Mouse (Mus musculus) embryonic facial prominence, embryonic 14.5 days (tissue): ENCODE measurements around the gene Supt4a. TPM values are rescaled to one million over a fixed set of nuclear protein-coding genes. Genes with fewer than 3 reads are reported as not detected.

Experiments used
- ATAC-seq: fragments of 200-750 bp; cut with Nextera tagmentation; 2 replicates; pipeline ENCODE4 v1.8.0; 2017; ENCODE audit warnings: low read depth, moderate number of reproducible peaks, moderate TSS enrichment
- DNase-seq: peaks from one replicate; pipeline ENCODE4 v3.0.0-alpha.2; 2015; ENCODE audit warnings: low spot score
- H3K27ac ChIP-seq: fragments of 300-500 bp; sonication (generic); replicated peaks from 2 replicates; pipeline ENCODE4 v1.5.1; 2014; ENCODE audit warnings: low read depth, mild to moderate bottlenecking, low read length, moderate library complexity
- H3K27me3 ChIP-seq: fragments of 300-500 bp; sonication (generic); replicated peaks from 2 replicates; pipeline ENCODE4 v1.6.1; 2014; ENCODE audit warnings: low read length; ENCODE audit not compliant: control insufficient read depth, insufficient read depth
- H3K36me3 ChIP-seq: fragments of 300-500 bp; sonication (generic); 2 replicates; pipeline ENCODE4 v1.6.1; 2014; ENCODE audit warnings: low read length, mixed read lengths; ENCODE audit not compliant: control insufficient read depth, insufficient read depth
- H3K4me1 ChIP-seq: fragments of 300-500 bp; sonication (generic); 2 replicates; pipeline ENCODE4 v1.6.1; 2014; ENCODE audit warnings: antibody characterized with exemption, low read length; ENCODE audit not compliant: control insufficient read depth, insufficient read depth
- H3K4me2 ChIP-seq: fragments of 300-500 bp; sonication (generic); 2 replicates; pipeline ENCODE4 v1.6.1; 2014; ENCODE audit warnings: low read depth, mild to moderate bottlenecking, low read length, moderate library complexity, mixed read lengths
- H3K4me3 ChIP-seq: fragments of 300-500 bp; sonication (generic); 2 replicates; pipeline ENCODE4 v1.5.1; 2014; ENCODE audit warnings: low read depth, mild to moderate bottlenecking, low read length
- H3K9ac ChIP-seq: fragments of 300-500 bp; sonication (generic); 2 replicates; pipeline ENCODE4 v1.6.1; 2014; ENCODE audit warnings: low read depth, mild to moderate bottlenecking, low read length, moderate library complexity, mixed read lengths
- H3K9me3 ChIP-seq: fragments of 300-500 bp; sonication (generic); 2 replicates; pipeline ENCODE4 v1.6.1; 2016; ENCODE audit warnings: low read length; ENCODE audit not compliant: control insufficient read depth
- WGBS: fragments of 180-500 bp; shearing (Covaris S2); extraction: QIAGEN DNeasy Blood & Tissue Kit; methylation state at CpG from one replicate; pipeline ENCODE4 v1.1.7; 2014; 5-methylcytosine and 5-hydroxymethylcytosine counted together
- polyA plus RNA-seq: library from polyadenylated mRNA; unstranded; fragments of >200 nt; fragmentation: Nextera tagmentation; extraction: Ambion mirVana; gene quantifications from 2 replicates; pipeline ENCODE4 v1.2.1, GENCODE M21; 2014

The Supt4a gene
- polyA plus RNA-seq, 1 experiment from 2014 or later: 146 TPM

DNA sequence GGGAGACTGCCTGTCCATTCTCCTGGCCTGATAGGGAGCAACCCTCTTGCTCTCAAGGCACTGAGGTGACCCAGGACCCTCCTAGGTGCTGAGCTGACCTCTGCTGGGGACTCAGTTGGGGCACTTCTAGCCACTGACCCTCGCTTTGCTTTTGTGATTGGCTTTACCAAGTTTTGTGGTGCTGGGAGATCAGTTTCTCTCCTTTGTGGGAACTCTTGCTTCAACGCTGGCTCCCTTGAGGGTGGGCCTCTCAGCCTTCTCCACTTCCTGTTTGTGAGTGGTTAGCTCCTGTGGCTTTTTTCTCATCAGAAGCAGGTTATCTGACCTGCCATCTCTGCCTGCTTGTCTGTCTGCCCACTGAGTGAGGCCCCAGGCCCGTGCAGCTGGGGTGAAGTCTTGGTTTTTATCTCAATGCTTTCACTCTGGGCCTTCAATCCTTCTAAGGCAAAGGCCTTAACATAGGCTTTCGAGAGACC is 14.2 kb downstream of the Supt4a start:
- Histone ChIP-seq H3K27ac (no peak overlapping the region), H3K4me3 (no peak overlapping the region), H3K4me1 (no peaks in the 10 kb centered on the region), H3K27me3 (no peaks in the 10 kb centered on the region), H3K36me3 (no peaks in the 10 kb centered on the region), H3K4me2 (no peak overlapping the region), H3K9me3 (no peaks in the 10 kb centered on the region), H3K9ac (no peak overlapping the region)
- ATAC-seq (no peak), DNase-seq (no peak)
- WGBS: 62% methylated on average over 4 of the region's 4 CpGs

DNA sequence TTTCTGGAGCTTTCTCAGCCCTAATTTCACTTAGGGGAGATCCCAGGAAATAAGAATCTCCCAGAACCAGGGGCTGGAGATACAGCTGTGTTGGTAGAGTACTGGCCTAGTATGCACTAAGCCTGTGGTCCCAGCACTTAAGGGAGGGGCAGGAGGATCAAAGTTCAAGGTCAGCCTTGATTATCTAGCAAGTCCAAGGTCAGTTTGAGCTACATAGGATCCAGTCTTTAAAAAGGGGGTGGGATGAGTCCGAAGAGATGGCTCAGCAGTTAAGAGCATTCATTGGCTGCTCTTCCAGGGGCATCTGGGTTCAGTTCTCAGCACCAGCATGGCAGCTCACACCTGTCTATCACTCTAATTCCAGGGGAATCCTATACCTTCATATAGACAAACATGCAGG is 15.0 kb downstream of the Supt4a start:
- Histone ChIP-seq H3K4me3 (no peak overlapping the region), H3K36me3 (no peaks in the 10 kb centered on the region), H3K4me2 (no peak overlapping the region), H3K27me3 (no peaks in the 10 kb centered on the region), H3K27ac (no peak overlapping the region), H3K4me1 (no peaks in the 10 kb centered on the region), H3K9ac (no peak overlapping the region), H3K9me3 (no peaks in the 10 kb centered on the region)
- WGBS: 78% methylated on average over 1 of the region's 1 CpGs
- DNase-seq (no peak), ATAC-seq (no peak)

DNA sequence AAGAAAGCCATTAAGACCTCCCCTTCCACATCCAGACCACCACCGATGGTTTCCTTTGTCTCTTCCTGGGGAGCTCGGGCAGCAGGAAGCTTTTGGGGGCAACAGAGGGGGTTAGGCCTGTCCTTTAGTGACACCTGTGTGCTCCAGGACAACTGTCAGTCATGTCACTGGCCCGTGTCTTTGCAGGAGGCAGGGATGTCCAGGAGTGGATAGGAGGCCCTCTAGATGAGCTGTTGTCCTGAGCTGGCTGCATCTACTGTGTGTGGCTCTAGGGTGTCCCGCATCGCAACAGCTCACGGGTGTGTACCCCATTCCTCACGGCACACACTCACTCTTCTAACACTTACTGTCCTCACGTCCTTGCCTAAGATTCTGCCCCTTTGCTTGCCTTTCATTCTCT is 15.9 kb downstream of the Supt4a start:
- H3K9ac ChIP-seq: no peak overlapping the region
- H3K27ac ChIP-seq: no peak overlapping the region
- no peak overlapping the region for H3K4me2 ChIP-seq
- H3K4me3 ChIP-seq: no peak overlapping the region
- H3K36me3 ChIP-seq: no peaks in the 10 kb centered on the region
- DNase-seq (no peak), ATAC-seq (no peak)
- no peaks in the 10 kb centered on the region for H3K4me1 ChIP-seq
- H3K9me3 ChIP-seq: no peaks in the 10 kb centered on the region
- H3K27me3 ChIP-seq: no peaks in the 10 kb centered on the region; the same call in 1 of the 2 replicates
- WGBS: 78% methylated on average over 8 of the region's 8 CpGs

DNA sequence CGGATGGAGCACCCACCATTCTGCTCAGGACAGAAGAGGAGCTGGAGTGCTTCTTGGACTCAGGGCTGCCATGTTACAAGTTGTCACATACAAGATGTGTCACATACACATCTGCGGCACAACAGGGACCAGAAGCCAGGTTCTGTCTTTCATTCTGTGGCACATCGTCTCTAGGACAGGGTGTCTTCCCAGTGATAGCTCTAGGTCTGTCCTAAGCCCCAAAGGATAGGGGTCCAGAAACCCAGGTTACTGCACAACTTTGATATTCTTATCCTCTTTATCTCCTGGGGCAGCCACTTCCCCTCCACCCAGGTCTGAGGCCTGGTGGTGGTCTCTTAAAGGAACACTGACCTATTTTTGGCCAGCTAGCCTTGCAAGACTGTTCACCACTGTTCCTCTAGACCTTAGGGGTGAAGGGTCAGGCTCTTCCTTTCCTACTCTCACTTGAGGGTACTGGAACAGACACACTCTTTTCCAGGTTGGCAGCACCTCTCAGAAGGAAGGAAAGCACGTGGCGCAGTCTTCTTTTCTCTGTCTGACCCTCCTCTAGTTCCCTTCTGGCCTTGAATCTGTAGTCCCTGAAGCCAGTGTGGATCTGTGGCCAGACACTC is 16.6 kb downstream of the Supt4a start:
- no peaks in the 10 kb centered on the region; the same call in 1 of the 2 replicates for H3K27me3 ChIP-seq
- no peak overlapping the region for H3K4me2 ChIP-seq
- 88% methylated on average over 5 of the region's 5 CpGs for WGBS
- no peaks in the 10 kb centered on the region for H3K36me3 ChIP-seq
- no peak overlapping the region for H3K9ac ChIP-seq
- no peaks in the 10 kb centered on the region for H3K4me1 ChIP-seq
- ATAC-seq: no peak
- no peak overlapping the region for H3K27ac ChIP-seq
- no peak for DNase-seq
- H3K4me3 ChIP-seq: no peak overlapping the region
- H3K9me3 ChIP-seq: no peaks in the 10 kb centered on the region

DNA sequence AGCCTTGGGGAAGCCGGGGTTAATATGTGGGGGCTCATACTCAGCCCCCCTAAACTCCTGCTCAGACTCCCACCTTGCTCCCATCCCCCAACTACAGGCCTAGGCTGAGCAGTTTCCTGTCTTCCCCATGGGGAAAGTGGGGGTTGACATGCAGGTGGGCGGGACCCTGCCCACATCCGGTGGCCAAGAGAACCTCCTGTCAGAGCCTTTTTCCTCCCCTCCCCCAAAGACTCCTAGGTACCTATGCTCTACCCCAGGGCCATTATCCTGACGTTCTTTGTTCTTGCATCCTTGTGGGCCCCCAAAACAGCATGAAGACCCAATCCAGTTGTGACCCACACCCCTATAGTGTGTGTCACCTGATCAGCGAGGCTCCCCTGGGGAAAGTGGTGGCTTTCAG is 17.3 kb downstream of the Supt4a start:
- H3K4me2 ChIP-seq: no peak overlapping the region
- H3K27me3 ChIP-seq: peaks cover 4% of the 10 kb centered on the region
- H3K4me1 ChIP-seq: no peaks in the 10 kb centered on the region
- no peak overlapping the region for H3K27ac ChIP-seq
- H3K36me3 ChIP-seq: no peaks in the 10 kb centered on the region
- H3K4me3 ChIP-seq: no peak overlapping the region
- ATAC-seq: no peak
- 66% methylated on average over 5 of the region's 5 CpGs for WGBS
- H3K9ac ChIP-seq: no peak overlapping the region
- H3K9me3 ChIP-seq: no peaks in the 10 kb centered on the region
- no peak for DNase-seq

DNA sequence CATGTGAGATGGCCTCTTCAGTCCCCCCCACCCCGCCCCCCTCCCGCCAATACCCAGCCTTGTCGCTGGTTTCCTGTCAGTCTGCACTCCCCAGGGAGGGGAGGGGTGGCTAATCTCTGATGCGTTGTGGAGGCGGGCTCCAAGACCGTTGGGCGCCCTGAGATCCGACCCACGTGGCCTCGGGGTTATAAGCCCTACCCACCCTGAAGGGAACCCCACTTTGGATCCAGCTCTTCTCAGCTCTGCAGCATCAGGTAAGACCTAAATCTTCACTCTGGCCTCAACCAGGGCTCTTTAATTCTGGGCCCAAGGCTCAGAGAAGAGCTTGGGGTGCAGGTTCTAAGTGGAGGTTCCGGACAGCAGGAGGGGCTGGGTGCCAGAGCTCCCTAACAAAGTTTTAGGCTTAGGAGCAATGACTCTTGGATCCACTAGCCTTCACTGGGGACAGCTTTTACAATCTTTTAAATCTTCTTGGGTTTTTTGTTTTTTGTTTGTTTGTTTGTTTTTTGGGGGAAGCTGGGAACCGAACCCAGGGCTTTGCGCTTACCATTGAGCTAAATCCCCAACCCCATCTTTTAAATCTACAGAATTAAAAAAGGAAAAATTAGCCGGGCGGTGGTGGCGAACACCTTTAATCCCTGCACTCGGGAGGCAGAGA is 18.1 kb downstream of the Supt4a start:
- WGBS: 86% methylated on average over 14 of the region's 17 CpGs
- Histone ChIP-seq H3K4me3 (no peak overlapping the region), H3K9me3 (no peaks in the 10 kb centered on the region), H3K4me2 (no peak overlapping the region), H3K4me1 (no peaks in the 10 kb centered on the region), H3K27me3 (peaks cover 13% of the 10 kb centered on the region), H3K9ac (no peak overlapping the region), H3K36me3 (no peaks in the 10 kb centered on the region), H3K27ac (no peak overlapping the region)
- ATAC-seq (no peak), DNase-seq (no peak)

DNA sequence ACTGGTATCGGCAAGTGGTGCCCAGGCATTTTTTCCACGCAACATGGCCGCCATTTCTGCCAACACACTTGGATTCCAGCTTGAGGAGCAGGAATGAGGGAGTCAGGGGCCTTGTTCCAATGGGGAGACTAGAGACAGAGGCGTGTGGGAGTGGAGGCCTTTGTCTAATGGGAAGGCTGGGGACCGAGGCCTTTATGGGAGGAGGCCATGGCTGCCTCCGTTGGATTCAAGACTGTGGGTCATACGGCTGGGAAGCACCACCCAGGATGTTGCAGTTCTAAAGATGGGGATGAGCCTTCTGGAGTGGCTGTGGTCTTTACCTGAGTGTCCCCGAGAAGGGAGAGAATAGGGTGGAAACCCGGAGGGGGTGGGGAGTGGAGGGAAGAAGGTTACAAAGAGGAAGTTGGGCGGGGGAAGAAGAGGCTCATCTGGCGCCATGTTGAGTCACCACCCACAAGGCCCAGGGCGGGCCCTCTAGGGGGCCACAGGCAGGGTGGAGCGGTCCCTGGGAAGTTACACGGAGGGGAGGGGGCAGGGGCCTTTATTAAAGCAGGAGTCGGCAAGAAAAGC is 19.0 kb downstream of the Supt4a start:
- H3K27me3 ChIP-seq: peaks cover 21% of the 10 kb centered on the region
- H3K4me1 ChIP-seq: no peaks in the 10 kb centered on the region
- no peaks in the 10 kb centered on the region for H3K36me3 ChIP-seq
- H3K4me3 ChIP-seq: no peak overlapping the region
- no peak for DNase-seq
- H3K9me3 ChIP-seq: no peaks in the 10 kb centered on the region
- H3K4me2 ChIP-seq: no peak overlapping the region
- ATAC-seq: no peak
- no peak overlapping the region for H3K27ac ChIP-seq
- WGBS: 88% methylated on average over 15 of the region's 15 CpGs
- H3K9ac ChIP-seq: no peak overlapping the region

DNA sequence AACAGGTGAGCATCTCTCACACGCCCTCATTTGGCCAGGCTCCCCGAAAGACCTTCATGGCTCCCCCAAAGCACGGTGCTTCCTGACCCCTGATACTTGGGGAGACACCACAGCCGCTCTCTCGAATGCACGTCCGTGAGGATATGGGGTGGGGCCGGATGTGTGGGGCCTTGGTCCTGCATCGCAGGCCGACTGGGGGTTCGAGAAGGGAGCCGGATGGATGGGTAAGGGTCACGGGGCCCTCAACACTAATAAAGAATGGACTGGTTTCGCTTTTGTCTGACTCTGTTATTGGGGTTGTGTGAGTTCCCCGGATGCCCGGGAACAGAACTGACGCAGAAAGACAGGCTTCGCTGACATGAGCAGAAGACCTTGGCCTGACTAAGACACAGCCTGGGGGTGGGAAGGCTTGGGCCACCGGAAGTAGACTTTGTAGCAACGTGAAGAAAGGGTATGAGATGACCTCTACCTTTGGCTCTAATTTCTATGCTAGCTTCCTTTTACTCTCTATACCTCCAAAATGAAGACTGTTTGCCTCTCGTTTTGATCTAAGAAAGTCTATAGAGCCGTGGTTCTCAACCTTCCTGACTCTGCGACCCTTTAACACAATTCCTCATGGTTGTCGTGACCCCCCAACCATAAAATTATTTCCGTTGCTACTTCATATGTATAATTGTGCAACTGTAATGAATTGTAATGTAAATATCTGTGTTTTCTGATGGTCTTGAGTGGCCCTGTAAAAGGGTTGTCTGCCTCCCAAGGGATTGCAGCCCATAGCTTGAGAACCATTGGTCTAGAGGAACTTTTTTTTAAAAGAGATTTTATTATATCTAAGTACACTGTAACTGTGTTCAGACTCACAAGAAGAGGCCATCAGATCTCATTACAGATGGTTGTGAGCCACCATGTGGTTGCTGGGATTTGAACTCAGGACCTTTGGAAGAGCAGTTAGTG is 19.9 kb downstream of the Supt4a start:
- DNase-seq: no peak
- Histone ChIP-seq H3K27me3 (peaks cover 31% of the 10 kb centered on the region), H3K4me3 (no peak overlapping the region), H3K4me2 (no peak overlapping the region), H3K9me3 (no peaks in the 10 kb centered on the region), H3K9ac (no peak overlapping the region), H3K27ac (no peak overlapping the region), H3K4me1 (no peaks in the 10 kb centered on the region), H3K36me3 (no peaks in the 10 kb centered on the region)
- WGBS: 87% methylated on average over 25 of the region's 25 CpGs
- ATAC-seq: no peak
